Mouse (Mus musculus) limb, embryonic 13.5 days (tissue): Measurements from ENCODE around the gene Tmem163. TPM values are rescaled to one million over a fixed set of nuclear protein-coding genes. Genes with fewer than 3 reads are reported as not detected.

Source experiments
- ATAC-seq: fragments of 200-750 bp; cut with Nextera tagmentation; 2 replicates; pipeline ENCODE4 v1.8.0; 2017; ENCODE audit warnings: low read depth, moderate number of reproducible peaks, moderate TSS enrichment; ENCODE audit not compliant: low FRiP score
- H3K27ac ChIP-seq: fragments of 300-500 bp; sonication (generic); 2 replicates; pipeline ENCODE4 v1.5.1; 2015; ENCODE audit warnings: inconsistent platforms, mild to moderate bottlenecking, moderate library complexity
- H3K27me3 ChIP-seq: fragments of 300-500 bp; sonication (generic); 2 replicates; pipeline ENCODE4 v1.6.1; 2015; ENCODE audit warnings: mild to moderate bottlenecking, inconsistent platforms
- H3K36me3 ChIP-seq: fragments of 300-500 bp; sonication (generic); 2 replicates; pipeline ENCODE4 v1.6.1; 2015; ENCODE audit warnings: inconsistent platforms, mild to moderate bottlenecking, moderate library complexity
- H3K4me1 ChIP-seq: fragments of 300-500 bp; sonication (generic); 2 replicates; pipeline ENCODE4 v1.6.1; 2015; ENCODE audit warnings: inconsistent platforms
- H3K4me2 ChIP-seq: fragments of 300-500 bp; sonication (generic); replicated peaks from 2 replicates; pipeline ENCODE4 v1.6.1; 2015; ENCODE audit warnings: inconsistent platforms, mild to moderate bottlenecking, moderate library complexity
- H3K4me3 ChIP-seq: fragments of 300-500 bp; sonication (generic); 2 replicates; pipeline ENCODE4 v1.5.1; 2015; ENCODE audit warnings: moderate library complexity, mild to moderate bottlenecking, inconsistent platforms
- H3K9ac ChIP-seq: fragments of 300-500 bp; sonication (generic); 2 replicates; pipeline ENCODE4 v1.6.1; 2015; ENCODE audit warnings: mild to moderate bottlenecking, inconsistent platforms
- H3K9me3 ChIP-seq: fragments of 300-500 bp; sonication (generic); 2 replicates; pipeline ENCODE4 v1.6.1; 2016; ENCODE audit warnings: inconsistent platforms
- WGBS: fragments of 180-500 bp; shearing (Covaris S2); methylation state at CpG from one replicate; pipeline ENCODE4 v1.1.7; 2015; 5-methylcytosine and 5-hydroxymethylcytosine counted together
- polyA plus RNA-seq: library from polyadenylated mRNA; unstranded; fragments of >200 nt; fragmentation: Nextera tagmentation; extraction: Ambion mirVana; gene quantifications from 2 replicates; pipeline ENCODE4 v1.2.1, GENCODE M21; 2015

Tmem163 gene
- polyA plus RNA-seq, 1 experiment from 2014 or later = 6.0 TPM

DNA sequence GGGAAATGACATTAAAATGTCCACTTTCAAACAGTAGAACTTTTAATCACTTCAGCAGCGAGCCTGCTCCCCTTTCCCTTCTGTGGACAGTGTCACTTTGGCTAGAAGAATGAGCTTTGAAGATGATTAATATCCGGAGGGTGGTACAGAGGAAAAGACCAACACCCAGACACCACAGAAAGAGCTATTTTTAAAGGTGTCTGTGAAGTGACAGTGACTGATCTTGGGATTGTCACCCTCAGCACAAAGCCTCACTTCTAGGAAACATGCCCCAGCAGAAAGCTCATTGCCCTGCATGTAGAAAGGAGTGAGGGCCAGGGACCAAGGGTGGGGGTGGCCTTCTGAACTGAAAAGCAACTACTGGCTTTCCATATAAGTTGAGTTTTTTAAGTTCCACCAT, 41.4 kb downstream of the Tmem163 start:
- Histone ChIP-seq H3K27ac (no peak overlapping the region), H3K9ac (no peak overlapping the region), H3K9me3 (no peaks in the 10 kb centered on the region), H3K27me3 (no peaks in the 10 kb centered on the region), H3K4me2 (no peak overlapping the region), H3K4me1 (no peaks in the 10 kb centered on the region), H3K36me3 (no peaks in the 10 kb centered on the region), H3K4me3 (no peak overlapping the region)
- WGBS = 43% methylated on average over 2 of the region's 2 CpGs
- ATAC-seq = no peak

DNA sequence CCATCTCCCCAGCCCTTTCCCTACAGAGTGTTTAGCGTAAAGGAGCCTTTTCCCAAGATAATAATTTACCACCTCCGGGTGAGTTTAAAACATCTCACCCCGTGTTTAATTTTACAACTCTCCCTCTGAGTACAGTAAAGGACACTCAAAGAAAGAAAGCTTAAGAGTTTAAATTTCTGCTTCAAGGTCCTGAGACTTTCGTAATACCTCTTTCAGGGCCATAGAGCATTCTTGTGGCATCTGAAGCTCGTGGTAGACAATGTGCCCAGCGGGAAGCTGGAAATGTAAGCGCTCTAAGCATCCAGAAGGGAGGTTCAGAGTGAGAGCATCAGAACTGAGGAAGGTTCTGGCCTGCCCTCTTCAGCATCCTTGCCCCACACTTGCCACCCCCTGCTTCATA, 52.2 kb downstream of the Tmem163 start:
- Histone ChIP-seq H3K36me3 (no peaks in the 10 kb centered on the region), H3K4me2 (no peak overlapping the region), H3K4me3 (no peak overlapping the region), H3K27me3 (no peaks in the 10 kb centered on the region), H3K9me3 (no peaks in the 10 kb centered on the region), H3K9ac (no peak overlapping the region), H3K27ac (no peak overlapping the region), H3K4me1 (peaks cover 5% of the 10 kb centered on the region)
- WGBS = 68% methylated on average over 7 of the region's 7 CpGs
- ATAC-seq = no peak

- Histone ChIP-seq H3K27me3 (no peaks in the 10 kb centered on the region), H3K9ac (no peak overlapping the region), H3K4me3 (no peak overlapping the region), H3K27ac (no peak overlapping the region), H3K4me1 (peaks cover 5% of the 10 kb centered on the region), H3K36me3 (no peaks in the 10 kb centered on the region), H3K9me3 (no peaks in the 10 kb centered on the region), H3K4me2 (no peak overlapping the region)
- ATAC-seq = peak; percentile 72
- 42% methylated on average over 5 of the region's 5 CpGs for WGBS
Measured at GRCm38 (mm10) chr1:127625577-127626362, 53.6 kb downstream of the Tmem163 start.

DNA sequence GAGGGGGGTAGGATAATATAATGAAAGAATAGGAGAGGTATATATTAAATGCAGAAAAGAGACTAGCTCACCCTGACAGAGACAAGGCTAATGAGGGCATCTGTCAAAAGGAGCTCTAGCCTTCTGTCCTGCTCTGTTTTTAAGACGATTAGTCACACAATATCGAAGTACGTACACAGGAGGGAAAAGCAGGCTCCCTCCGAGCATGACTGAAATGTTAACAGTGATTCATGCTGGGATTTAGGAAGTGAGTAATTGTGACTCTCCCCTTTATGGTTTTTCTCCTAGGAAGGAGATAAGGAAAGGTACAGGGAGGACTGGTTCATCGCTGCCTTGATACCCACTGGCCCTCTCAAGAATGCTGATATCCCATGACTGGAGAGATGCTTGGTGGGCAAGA, 57.0 kb downstream of the Tmem163 start:
- Histone ChIP-seq H3K4me1 (peaks cover 5% of the 10 kb centered on the region), H3K27ac (no peak overlapping the region), H3K4me2 (no peak overlapping the region), H3K36me3 (no peaks in the 10 kb centered on the region), H3K27me3 (no peaks in the 10 kb centered on the region), H3K4me3 (no peak overlapping the region), H3K9ac (no peak overlapping the region), H3K9me3 (no peaks in the 10 kb centered on the region)
- ATAC-seq = no peak
- 79% methylated on average over 5 of the region's 5 CpGs for WGBS

- H3K36me3 ChIP-seq = no peaks in the 10 kb centered on the region
- ATAC-seq = no peak
- H3K4me1 ChIP-seq = no peaks in the 10 kb centered on the region
- no peak overlapping the region for H3K9ac ChIP-seq
- WGBS = 73% methylated on average over 6 of the region's 6 CpGs
- H3K9me3 ChIP-seq = no peaks in the 10 kb centered on the region
- no peak overlapping the region for H3K27ac ChIP-seq
- no peak overlapping the region for H3K4me3 ChIP-seq
- H3K27me3 ChIP-seq = no peaks in the 10 kb centered on the region
- H3K4me2 ChIP-seq = no peak overlapping the region
Measured at GRCm38 (mm10) chr1:127619036-127619435, 60.3 kb downstream of the Tmem163 start.

- no peaks in the 10 kb centered on the region for H3K27me3 ChIP-seq
- H3K27ac ChIP-seq = no peak overlapping the region
- H3K4me3 ChIP-seq = no peak overlapping the region
- H3K9ac ChIP-seq = no peak overlapping the region
- 77% methylated on average over 3 of the region's 3 CpGs for WGBS
- no peaks in the 10 kb centered on the region for H3K4me1 ChIP-seq
- no peaks in the 10 kb centered on the region for H3K36me3 ChIP-seq
- H3K4me2 ChIP-seq = no peak overlapping the region
- H3K9me3 ChIP-seq = no peaks in the 10 kb centered on the region
- ATAC-seq = no peak
Measured at GRCm38 (mm10) chr1:127610378-127610777, 69.0 kb downstream of the Tmem163 start.

GRCm38 (mm10) chr1:127609814-127610213, 69.5 kb downstream of the Tmem163 start:
- Histone ChIP-seq H3K4me1 (no peaks in the 10 kb centered on the region), H3K27me3 (0 out of 2 replicates have a peak, but pooled peaks cover 3% of the 10 kb centered on the region), H3K27ac (no peak overlapping the region), H3K4me3 (no peak overlapping the region), H3K9ac (no peak overlapping the region), H3K9me3 (no peaks in the 10 kb centered on the region), H3K36me3 (no peaks in the 10 kb centered on the region), H3K4me2 (no peak overlapping the region)
- no peak for ATAC-seq
- WGBS = 88% methylated on average over 2 of the region's 2 CpGs

- Histone ChIP-seq H3K4me1 (no peaks in the 10 kb centered on the region), H3K9me3 (no peaks in the 10 kb centered on the region), H3K36me3 (no peaks in the 10 kb centered on the region), H3K4me3 (no peak overlapping the region), H3K4me2 (no peak overlapping the region), H3K27ac (no peak overlapping the region), H3K27me3 (0 out of 2 replicates have a peak, but pooled peaks cover 4% of the 10 kb centered on the region), H3K9ac (no peak overlapping the region)
- ATAC-seq = no peak
- WGBS = 95% methylated on average over 3 of the region's 3 CpGs
Measured at GRCm38 (mm10) chr1:127608326-127608725, 71.0 kb downstream of the Tmem163 start.

GRCm38 (mm10) chr1:127603697-127604631, 75.4 kb downstream of the Tmem163 start:
- 78% methylated on average over 9 of the region's 9 CpGs for WGBS
- ATAC-seq = no peak
- H3K4me2 ChIP-seq = no peak overlapping the region

DNA sequence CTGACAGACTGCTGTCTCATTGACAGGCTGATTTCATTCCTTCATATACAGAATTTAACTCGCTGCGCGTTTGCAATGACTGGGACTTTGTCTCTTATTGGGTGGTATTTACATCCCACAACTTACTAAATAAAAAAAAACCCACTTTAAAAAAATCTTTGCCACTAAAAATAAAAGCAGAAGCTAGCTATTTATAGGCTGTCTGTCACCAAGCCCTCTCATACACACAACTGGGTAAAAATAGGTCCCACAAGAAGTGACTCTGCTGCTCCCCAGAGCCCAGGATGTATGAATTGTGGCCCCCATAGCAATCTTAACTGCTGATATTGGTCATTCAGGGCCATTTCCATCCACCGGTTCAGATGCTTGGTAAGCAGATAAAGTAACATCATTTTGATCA, 83.2 kb downstream of the Tmem163 start:
- ATAC-seq = no peak
- Histone ChIP-seq H3K4me1 (peaks cover 6% of the 10 kb centered on the region; the same call in 1 of the 2 replicates), H3K9me3 (no peaks in the 10 kb centered on the region), H3K9ac (no peak overlapping the region), H3K27ac (no peak overlapping the region), H3K27me3 (no peaks in the 10 kb centered on the region), H3K4me2 (no peak overlapping the region), H3K36me3 (no peaks in the 10 kb centered on the region), H3K4me3 (no peak overlapping the region)
- 89% methylated on average over 4 of the region's 4 CpGs for WGBS

More at GRCm38 (mm10) chr1:127603697-127604631, 75.4 kb downstream of the Tmem163 start:
- no peaks in the 10 kb centered on the region for H3K36me3 ChIP-seq
- H3K9ac ChIP-seq = no peak overlapping the region
- H3K4me1 ChIP-seq = no peaks in the 10 kb centered on the region
- H3K27me3 ChIP-seq = 0 out of 2 replicates have a peak, but pooled peaks cover 4% of the 10 kb centered on the region
- H3K9me3 ChIP-seq = no peaks in the 10 kb centered on the region
- H3K27ac ChIP-seq = no peak overlapping the region
- H3K4me3 ChIP-seq = no peak overlapping the region

- no peaks in the 10 kb centered on the region for H3K9me3 ChIP-seq
- H3K4me2 ChIP-seq = no peak overlapping the region
- H3K4me3 ChIP-seq = no peak overlapping the region
- H3K27me3 ChIP-seq = no peaks in the 10 kb centered on the region
- no peak; the same call in 1 of the 2 replicates for ATAC-seq
- no peak overlapping the region for H3K27ac ChIP-seq
- WGBS = 26% methylated on average over 1 of the region's 1 CpGs
- H3K9ac ChIP-seq = no peak overlapping the region
- H3K36me3 ChIP-seq = no peaks in the 10 kb centered on the region
- H3K4me1 ChIP-seq = peaks cover 6% of the 10 kb centered on the region; the same call in 1 of the 2 replicates
Measured at GRCm38 (mm10) chr1:127595735-127596134, 83.6 kb downstream of the Tmem163 start.

- H3K4me2 ChIP-seq = no peak overlapping the region
- no peak for ATAC-seq
- H3K4me1 ChIP-seq = no peaks in the 10 kb centered on the region
- H3K27me3 ChIP-seq = no peaks in the 10 kb centered on the region
- no peaks in the 10 kb centered on the region for H3K36me3 ChIP-seq
- no peak overlapping the region for H3K27ac ChIP-seq
- WGBS = 80% methylated on average over 3 of the region's 3 CpGs
- H3K9me3 ChIP-seq = no peaks in the 10 kb centered on the region
- no peak overlapping the region for H3K9ac ChIP-seq
- no peak overlapping the region for H3K4me3 ChIP-seq
Measured at GRCm38 (mm10) chr1:127589542-127589941, 89.8 kb downstream of the Tmem163 start.
